Mouse (Mus musculus): ENCODE measurements around the gene Nsd2.
"Not testable (repeated sequence)": the region's sequence is repeated elsewhere in the genome, so short reads cannot be mapped to it uniquely, and the experiment has no call there.

The Nsd2 gene

GRCm38 (mm10) chr5:33851466-33851865, 30.9 kb downstream of the Nsd2 start:
- DNase-seq (ENCODE audit: low read depth, low spot score) = no peak

GRCm38 (mm10) chr5:33853086-33853485, 32.6 kb downstream of the Nsd2 start:
- peak; percentile 19 for DNase-seq (ENCODE audit: low read depth, low spot score)

GRCm38 (mm10) chr5:33854019-33854418, 33.5 kb downstream of the Nsd2 start:
- DNase-seq (ENCODE audit: low read depth, low spot score) = peak; percentile 36

- no peak for DNase-seq (ENCODE audit: low read depth, low spot score)
Measured at GRCm38 (mm10) chr5:33857693-33858092, 37.2 kb downstream of the Nsd2 start.

GRCm38 (mm10) chr5:33875472-33875871, 54.9 kb downstream of the Nsd2 start:
- DNase-seq (ENCODE audit: low read depth, low spot score) = no peak

GRCm38 (mm10) chr5:33881118-33881517, 60.6 kb downstream of the Nsd2 start:
- no peak for DNase-seq (ENCODE audit: low read depth, low spot score)

- DNase-seq (ENCODE audit: low read depth, low spot score) = no peak
Measured at GRCm38 (mm10) chr5:33893406-33893805, 72.9 kb downstream of the Nsd2 start.

GRCm38 (mm10) chr5:33895116-33895515, 74.6 kb downstream of the Nsd2 start:
- DNase-seq (ENCODE audit: low read depth, low spot score) = no peak

GRCm38 (mm10) chr5:33897158-33897557, 76.6 kb downstream of the Nsd2 start:
- DNase-seq (ENCODE audit: low read depth, low spot score) = no peak

GRCm38 (mm10) chr5:33898671-33899070, 78.1 kb downstream of the Nsd2 start:
- DNase-seq (ENCODE audit: low read depth, low spot score) = no peak

GRCm38 (mm10) chr5:33899245-33899644, 78.7 kb downstream of the Nsd2 start:
- no peak for DNase-seq (ENCODE audit: low read depth, low spot score)

- no peak for DNase-seq (ENCODE audit: low read depth, low spot score)
Measured at GRCm38 (mm10) chr5:33900101-33900500, 79.6 kb downstream of the Nsd2 start.

- no peak for DNase-seq (ENCODE audit: low read depth, low spot score)
Measured at GRCm38 (mm10) chr5:33900701-33901263, 80.3 kb downstream of the Nsd2 start.

- no peak for DNase-seq (ENCODE audit: low read depth, low spot score)
Measured at GRCm38 (mm10) chr5:33901278-33901677, 80.8 kb downstream of the Nsd2 start.

GRCm38 (mm10) chr5:33902696-33903095, 82.2 kb downstream of the Nsd2 start:
- no peak for DNase-seq (ENCODE audit: low read depth, low spot score)

GRCm38 (mm10) chr5:33903176-33903575, 82.7 kb downstream of the Nsd2 start:
- no peak for DNase-seq (ENCODE audit: low read depth, low spot score)

- DNase-seq (ENCODE audit: low read depth, low spot score) = not testable (repeated sequence)
Measured at GRCm38 (mm10) chr5:33915031-33915430, 94.5 kb downstream of the Nsd2 start.

- not testable (repeated sequence) for DNase-seq (ENCODE audit: low read depth, low spot score)
Measured at GRCm38 (mm10) chr5:33916616-33917015, 96.1 kb downstream of the Nsd2 start.

- DNase-seq (ENCODE audit: low read depth, low spot score) = no peak
Measured at GRCm38 (mm10) chr5:33919466-33919865, 98.9 kb downstream of the Nsd2 start.

GRCm38 (mm10) chr5:33920037-33920436, 99.5 kb downstream of the Nsd2 start:
- no peak for DNase-seq (ENCODE audit: low read depth, low spot score)

GRCm38 (mm10) chr5:33920924-33921323, 100.4 kb downstream of the Nsd2 start:
- no peak for DNase-seq (ENCODE audit: low read depth, low spot score)

- DNase-seq (ENCODE audit: low read depth, low spot score) = no peak
Measured at GRCm38 (mm10) chr5:33921486-33922235, 101.1 kb downstream of the Nsd2 start.

GRCm38 (mm10) chr5:33922566-33922965, 102.0 kb downstream of the Nsd2 start:
- DNase-seq (ENCODE audit: low read depth, low spot score) = no peak
